Mouse (Mus musculus): Measurements from ENCODE around the gene Nupl2.

The Nupl2 gene

GRCm38 (mm10) chr5:24164789-24165445 lies at the start of gene Nupl2:
Nupl2 (plus strand) TSS chr5:24164963.
- DNase-seq (ENCODE audit: low spot score): peak; percentile 92

GRCm38 (mm10) chr5:24122221-24122620 lies 42.5 kb upstream of the Nupl2 start:
- DNase-seq (ENCODE audit: low spot score): no peak

DNA sequence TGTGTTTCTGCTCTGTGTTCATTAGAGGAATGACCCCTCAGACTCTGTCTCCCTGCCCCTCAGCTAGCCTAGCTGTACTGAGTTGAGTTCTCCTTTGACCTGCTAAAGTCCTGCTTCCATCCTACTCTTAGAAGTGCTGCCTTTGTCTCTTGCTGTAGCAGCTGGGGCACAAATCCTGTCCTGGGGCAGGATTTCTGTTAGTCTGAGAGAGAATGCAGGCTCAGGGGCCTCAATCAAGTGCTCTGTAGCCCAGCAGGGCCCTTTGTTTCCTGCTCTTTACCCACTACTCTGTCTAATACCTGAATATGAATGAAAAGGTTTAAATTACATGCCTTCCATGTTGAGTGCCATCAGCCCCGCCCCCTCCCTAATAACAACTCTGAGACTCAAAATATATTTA lies 40.6 kb upstream of the Nupl2 start:
- DNase-seq (ENCODE audit: low spot score): no peak

DNA sequence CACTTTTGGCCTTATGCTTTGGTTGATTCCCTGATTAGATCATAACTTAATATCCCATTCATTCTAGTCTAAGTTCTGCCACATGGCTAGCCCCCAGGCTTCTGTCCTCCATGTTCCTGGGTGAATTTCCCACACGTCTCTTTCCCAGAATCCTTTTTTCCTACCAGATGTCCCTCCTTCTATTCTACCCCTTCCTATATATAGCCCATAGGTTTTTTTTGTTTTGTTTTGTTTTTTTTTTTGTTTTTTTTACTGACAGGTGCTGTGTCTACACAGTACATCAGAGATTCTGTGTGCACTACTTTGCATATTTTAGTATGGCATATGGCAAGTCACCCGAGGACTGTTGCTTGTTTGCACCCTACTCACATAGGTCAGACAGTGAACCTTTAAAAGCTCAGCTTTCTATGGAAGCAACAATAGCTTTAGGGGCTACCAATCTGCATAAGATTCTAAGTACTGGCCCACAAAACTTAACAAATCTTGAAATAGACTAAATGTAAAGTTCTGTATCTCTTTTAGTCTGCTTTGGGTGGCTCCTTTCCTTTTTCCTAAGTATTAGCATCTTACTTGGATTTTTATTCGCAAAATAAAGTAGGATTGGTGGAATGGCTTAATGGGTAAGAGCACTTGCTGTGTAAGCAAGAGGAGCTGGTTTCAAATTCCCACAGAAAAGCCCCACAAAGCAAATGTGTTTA lies 40.0 kb upstream of the Nupl2 start:
- DNase-seq (ENCODE audit: low spot score): no peak

GRCm38 (mm10) chr5:24125910-24126636 lies 38.7 kb upstream of the Nupl2 start:
- no peak for DNase-seq (ENCODE audit: low spot score)

GRCm38 (mm10) chr5:24126967-24127366 lies 37.8 kb upstream of the Nupl2 start:
- DNase-seq (ENCODE audit: low spot score): no peak

DNA sequence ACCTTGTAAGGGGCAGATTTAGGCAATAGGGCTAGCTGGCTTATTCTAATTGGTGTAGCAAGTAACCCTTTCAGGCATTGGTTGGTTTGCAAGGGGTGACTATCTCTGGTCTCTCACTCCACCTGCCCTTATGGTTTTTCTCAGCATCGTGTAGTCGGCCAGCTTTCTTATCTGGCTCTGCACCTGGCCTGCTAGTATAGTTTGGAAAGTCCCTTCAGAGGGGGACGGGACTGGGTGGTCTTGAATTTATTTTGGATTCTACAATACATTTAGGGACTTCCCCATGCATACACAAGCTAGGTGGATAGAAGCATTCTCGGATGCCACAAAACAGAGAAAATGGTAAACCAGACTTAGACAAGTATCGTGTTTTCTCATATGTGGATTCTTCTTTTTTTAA lies 17.8 kb upstream of the Nupl2 start:
- DNase-seq (ENCODE audit: low spot score): no peak

DNA sequence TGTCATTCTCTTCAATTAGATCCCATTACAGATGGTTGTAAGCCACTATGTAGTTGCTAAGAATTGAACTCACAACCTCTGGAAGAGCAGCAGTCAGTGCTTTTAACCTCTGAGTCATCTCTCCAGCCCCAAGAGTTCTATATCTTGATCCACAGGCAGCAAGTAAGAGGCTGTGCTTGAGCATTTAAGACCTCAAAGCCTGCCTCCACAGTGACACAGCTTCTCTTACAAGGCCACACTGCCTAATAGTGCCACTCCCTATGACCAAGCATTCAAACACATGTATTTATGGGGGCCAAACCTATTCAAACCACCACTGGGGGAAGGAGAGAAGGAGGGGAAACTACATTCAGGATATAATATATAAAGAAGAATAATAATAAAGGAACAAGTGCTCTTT lies 12.6 kb upstream of the Nupl2 start:
- no peak for DNase-seq (ENCODE audit: low spot score)

- no peak for DNase-seq (ENCODE audit: low spot score)
Observed at GRCm38 (mm10) chr5:24156774-24157173, 8.0 kb upstream of the Nupl2 start.

DNA sequence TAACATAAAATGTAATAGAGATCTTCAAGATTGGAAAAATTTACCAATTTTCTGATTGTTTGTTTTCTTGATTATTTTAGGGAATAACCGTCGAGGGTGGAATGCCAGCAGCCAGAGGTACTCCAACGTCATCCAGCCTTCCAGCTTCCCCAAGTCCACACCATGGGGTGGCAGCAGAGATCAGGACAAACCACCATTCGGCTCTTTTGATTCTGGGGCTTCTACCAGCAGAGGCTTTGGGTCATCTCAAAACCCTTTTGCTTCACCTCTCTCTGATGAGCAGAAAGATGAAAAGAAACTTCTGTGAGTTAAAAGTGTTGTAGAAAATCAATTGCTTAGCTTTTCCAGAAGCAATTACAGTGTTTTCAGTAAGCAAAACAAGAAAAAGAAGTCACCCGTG lies 2.5 kb downstream of the Nupl2 start:
- no peak for DNase-seq (ENCODE audit: low spot score)

DNA sequence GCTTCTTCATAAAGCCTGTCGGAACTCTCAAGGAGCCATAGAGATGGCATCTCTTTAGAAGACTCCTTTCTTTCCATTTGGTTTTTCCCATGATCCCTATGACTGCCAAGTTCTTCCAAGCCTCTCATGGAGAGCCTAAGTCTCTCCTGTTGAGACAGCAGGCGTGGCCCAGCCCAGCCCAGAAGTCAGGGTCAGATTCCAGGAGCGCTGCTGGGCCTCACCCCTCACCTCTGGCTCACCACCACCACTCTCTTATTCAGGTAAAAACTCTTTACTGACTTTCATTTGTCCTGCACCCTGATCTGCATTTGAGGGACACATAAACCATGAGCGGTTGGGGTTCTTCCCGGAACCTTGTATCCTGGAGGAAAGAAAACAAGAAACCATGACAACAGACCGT lies 5.1 kb downstream of the Nupl2 start:
- DNase-seq (ENCODE audit: low spot score): no peak

DNA sequence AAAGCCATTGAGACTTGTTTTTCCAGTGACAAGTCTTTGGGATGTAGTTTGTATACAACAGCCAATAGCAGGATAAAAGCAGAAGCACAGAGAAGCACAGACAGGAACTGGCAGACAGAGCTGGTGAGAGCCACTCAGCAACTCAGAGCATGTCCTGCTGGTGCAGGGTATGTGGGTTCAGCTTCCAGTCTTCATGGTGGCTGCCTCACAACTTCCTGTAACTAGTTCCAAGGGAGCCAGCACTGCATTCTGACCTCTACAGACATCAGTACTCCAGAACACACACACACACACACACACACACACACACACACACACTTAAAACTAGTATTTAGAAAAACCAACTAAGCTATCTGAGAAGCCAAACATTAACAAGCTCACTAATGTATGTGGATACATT lies 7.3 kb downstream of the Nupl2 start:
- DNase-seq (ENCODE audit: low spot score): no peak

DNA sequence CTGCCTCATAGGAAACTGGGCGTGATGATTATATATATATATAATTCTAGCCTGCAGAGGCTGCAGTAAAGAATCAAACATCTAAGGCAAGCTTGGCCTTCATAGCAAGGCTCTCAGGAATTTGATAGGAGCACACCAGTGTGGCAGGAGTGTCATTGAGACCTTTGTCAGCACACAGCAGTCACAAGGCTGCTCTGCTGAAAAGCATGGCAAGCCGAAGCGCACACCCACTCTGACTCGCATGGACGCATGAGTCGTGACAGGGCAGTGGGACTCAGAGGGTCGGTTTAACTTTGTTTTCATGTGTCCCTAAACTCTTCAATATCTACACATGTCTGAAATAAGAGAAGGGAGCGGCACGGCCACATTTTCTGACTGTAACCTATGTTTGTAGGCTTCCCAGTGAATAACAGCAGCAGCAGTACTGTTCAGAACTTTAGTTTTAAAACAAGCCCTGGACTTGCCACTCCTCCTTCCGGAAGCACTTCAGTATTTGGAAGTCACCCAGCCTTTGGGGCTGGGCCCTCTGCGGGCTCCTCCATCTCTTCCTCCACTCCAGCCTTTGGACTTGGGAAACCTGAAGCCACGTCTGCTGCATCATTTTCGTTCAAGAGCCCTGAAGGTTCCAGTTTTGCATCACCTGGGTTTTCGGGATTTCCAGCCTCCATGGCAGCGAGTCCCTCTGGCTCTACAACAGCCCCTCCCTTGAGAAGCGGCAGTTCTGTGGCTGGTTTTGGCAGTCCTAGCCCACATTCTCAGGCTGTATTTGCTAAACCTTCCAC lies 16.9 kb downstream of the Nupl2 start:
- DNase-seq (ENCODE audit: low spot score): no peak

- no peak for DNase-seq (ENCODE audit: low spot score)
Observed at GRCm38 (mm10) chr5:24182296-24182734, 17.6 kb downstream of the Nupl2 start.

DNA sequence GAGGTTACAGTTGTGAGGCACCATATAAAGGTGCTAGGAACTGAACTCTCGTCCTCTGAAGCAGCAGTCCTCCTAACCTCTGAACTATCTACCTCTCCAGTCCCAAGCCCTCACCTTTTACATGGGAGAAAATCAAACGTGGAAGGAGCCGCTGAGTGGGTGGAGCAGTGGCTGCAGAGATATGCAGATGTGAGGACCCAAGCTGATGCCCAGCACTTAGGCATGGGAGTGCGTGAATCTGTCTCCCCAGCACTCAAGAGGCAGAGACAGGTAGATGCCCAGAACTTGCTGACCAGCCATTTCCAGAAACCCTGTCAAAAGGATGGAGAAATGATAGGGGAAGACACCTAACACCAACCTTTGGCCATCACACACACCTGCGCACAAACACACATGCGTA lies 18.3 kb downstream of the Nupl2 start:
- no peak for DNase-seq (ENCODE audit: low spot score)

DNA sequence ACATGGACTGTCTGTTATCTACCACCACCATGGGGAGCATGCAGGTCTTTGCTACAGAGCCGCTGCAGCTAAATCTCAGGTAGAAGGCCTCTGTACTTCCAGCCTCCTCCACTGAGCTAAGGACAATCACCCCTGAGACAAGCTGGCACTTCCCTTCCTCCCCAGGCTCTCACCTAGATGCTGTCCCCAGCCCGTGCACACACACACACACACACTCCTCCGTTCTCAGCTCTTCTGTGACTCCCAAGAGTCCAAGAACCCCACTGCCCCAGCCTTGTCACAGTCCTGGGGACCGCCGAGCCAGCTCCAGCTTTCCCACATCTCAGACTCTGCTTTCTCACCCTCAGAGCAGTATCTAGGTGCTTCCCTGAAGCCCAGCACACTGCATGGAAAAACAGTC lies 19.2 kb downstream of the Nupl2 start:
- DNase-seq (ENCODE audit: low spot score): no peak

DNA sequence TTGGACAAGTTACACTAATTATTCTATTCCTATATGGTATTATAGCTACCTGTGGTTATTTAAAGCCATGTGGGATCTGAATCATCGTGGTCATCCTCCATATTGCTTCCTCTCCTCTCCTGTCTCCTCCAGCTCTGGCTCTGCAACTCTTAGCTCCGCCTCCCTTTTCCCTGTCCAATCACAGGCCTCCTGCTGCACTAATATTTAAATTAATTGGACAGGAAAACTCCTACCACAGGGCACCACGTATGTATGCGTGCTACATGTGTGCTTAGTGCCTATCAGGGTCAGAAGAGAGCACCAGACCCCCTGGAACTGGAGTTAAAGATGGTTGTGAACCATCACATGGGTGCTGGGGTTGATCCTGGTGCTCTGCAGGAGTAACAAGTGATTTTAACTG lies 23.7 kb downstream of the Nupl2 start:
- DNase-seq (ENCODE audit: low spot score): no peak

DNA sequence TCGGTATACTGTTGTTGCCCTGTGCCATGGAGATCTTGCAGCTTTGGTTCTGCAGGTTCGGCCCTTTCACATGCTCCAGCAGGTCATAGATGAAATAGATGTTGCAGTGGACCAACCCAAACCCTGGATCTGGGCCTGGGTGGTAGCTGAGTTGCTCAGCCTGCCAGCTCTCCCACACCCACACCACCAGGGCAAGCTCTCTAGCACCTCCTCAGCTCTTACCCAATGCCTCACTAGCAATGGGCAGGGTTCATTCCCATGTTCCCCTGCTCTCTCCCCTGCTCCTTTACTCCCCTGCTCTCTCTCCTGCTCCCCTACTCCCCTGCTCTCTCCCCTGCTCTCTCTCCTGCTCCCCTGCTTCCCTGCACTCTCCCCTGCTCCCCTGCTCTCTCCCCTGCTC lies 27.1 kb downstream of the Nupl2 start:
- DNase-seq (ENCODE audit: low spot score): no peak

DNA sequence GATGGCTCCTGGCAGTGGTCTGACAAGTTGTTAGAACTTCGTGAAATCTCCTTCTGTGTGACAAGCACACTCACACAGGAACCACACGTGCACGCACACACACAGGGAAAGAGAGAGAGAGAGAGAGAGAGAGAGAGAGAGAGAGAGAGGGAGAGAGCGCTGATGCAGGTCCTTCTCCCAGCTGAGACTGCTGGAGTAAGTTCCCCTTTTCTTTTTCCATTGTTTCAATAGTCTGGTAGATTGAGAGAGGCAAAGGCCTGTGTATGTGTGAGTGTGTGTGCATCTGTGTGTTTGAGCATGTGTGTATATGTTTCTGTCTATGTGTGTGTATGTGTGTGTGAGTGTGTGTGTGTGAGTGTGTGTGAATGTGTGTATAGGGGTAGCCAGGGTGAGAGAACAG lies 36.2 kb downstream of the Nupl2 start:
- DNase-seq (ENCODE audit: low spot score): no peak

DNA sequence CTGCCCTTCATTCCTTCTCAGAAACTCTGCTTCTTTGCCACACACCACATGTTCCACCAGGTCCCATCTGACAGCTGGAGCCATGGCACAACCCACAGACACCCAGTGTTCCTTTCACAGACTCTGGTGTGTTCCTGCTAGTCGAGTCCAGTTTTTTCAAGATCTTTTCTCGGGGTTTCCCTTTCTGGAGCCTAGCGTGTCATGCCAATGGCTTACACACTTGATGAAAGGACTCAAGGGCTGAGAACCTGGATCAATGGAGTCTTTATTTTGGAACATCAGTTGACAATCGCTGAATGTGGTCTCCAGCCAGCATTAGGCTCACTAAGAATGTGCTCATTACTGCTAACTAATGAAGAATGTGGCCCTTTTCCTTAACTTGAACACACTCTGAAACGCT lies 37.7 kb downstream of the Nupl2 start:
- DNase-seq (ENCODE audit: low spot score): no peak

GRCm38 (mm10) chr5:24203266-24203665 lies 38.5 kb downstream of the Nupl2 start:
- DNase-seq (ENCODE audit: low spot score): no peak

DNA sequence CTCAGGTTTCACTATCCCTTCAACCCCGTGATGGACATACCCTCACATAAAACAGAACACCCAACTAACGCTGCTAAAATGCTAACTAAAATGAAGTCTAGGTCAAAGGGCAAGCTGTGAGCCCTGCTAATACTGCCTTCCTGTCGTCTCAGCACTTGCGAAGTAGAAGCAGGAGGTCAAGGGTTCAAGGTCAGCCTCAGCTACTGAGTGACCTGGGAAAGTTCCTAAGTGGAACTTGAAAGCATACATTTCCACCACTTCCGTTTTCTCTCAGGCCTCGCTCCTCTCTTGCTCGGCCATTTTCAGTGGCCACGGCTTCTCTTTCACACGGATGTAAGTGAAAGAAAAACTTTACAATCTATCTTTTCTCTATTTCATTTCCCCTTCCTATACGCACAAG lies 43.2 kb downstream of the Nupl2 start:
- no peak for DNase-seq (ENCODE audit: low spot score)

GRCm38 (mm10) chr5:24208505-24208904 lies 43.7 kb downstream of the Nupl2 start:
- no peak for DNase-seq (ENCODE audit: low spot score)
